Mouse (Mus musculus) cerebellum, adult 11-12 months (tissue): ENCODE data around the gene Sdf4.

Experiments used
- DNase-seq: peaks from one replicate; pipeline ENCODE4 v3.0.0; 2022

Gene Sdf4

DNA sequence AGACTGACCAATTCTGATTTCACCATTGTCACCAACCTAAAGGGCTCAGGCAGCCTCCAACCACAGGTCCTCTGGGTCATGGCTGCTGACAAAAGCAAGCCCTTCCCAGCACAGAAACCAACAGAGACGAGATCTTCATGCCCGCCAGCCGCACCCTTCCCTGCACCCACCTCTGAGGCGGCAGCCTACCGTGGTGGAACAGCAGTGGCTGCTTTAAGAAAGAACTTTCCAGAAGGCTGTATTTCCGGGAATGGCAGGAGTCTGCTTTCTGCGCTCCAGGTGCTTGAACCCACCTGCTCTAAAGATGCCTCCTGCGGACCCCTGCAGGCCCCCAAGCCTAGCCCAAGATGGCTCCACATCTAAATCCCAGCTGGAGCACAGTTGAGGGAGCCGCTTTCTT is 66.2 kb downstream of the Sdf4 start:
- no peak for DNase-seq

DNA sequence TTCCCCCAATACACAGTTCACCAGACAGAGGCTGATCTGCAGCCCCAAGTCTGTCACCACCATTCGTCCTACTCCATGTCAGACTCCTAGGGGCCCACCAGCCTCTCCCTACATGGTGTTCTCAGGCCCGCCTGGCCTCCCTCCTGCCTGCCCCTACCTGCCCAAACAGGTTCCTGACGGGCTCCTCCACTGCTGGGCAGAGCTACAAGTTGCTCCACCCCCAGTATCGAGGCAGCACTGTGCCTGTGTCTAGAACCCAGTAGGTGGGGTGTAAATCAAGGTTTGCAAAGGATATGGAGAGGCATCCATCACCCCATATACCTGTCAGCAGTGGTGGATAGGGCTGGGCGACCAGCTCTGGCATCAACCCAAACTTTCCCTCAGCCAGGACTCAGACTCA is 66.6 kb downstream of the Sdf4 start, which contains the start of gene Ttll10:
Gene Ttll10, minus strand, starts transcription at position 154 of the 400 bp plus-strand sequence.
- no peak for DNase-seq

GRCm38 (mm10) chr4:156059713-156060112 is 67.0 kb downstream of the Sdf4 start:
- no peak for DNase-seq
